Comparison of ENCODE assay signal across 8 mouse cellular contexts in the genomic region with DNA sequence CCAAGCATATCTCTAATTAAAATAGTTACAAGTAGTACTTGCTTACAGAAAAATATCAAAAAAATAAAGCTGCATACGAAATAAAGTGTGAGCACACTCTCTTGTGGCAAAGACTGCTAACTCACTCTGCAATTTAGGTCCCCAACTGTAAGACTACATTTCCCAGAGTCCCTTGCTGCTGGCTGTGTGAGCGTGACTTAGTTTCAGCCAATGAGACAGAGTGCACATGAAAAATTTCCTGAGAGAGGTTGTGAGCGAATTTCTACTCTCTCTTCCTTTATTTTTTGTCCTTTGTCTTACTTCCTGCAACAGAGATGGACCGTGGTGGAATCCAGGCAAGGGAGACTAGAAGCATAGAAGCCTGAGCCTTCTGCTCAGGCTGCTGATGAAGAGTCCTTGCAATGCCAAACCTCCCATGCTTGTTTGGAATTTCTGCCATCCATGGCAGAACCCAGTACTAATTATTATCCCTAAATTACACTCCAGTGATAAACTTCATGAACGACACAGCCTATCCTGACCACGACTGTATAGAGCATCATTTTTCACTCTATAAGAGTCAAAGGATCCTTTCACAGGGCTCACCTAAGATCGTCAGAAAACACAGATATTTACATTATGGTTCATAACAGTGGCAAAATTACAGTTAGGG.
DNase-seq lines count a peak whose midpoint lies in the region; ATAC-seq and TF ChIP-seq lines count a peak whose summit lies in the region.

No protein-coding gene starts in this region.

- no peak overlapping the region for H3K27ac ChIP-seq in liver, adult 2 months (replicated peaks; ENCODE audit: insufficient read depth, low read depth, low read length)
- no peak overlapping the region for H3K27ac ChIP-seq in heart, embryonic 15.5 days

- H3K36me3 ChIP-seq in liver, adult 2 months (ENCODE audit: control insufficient read depth, insufficient read depth, low read length) = no peaks in the 10 kb centered on the region
- no peaks in the 10 kb centered on the region for H3K36me3 ChIP-seq in heart, embryonic 15.5 days

- ATAC-seq in common myeloid progenitor, adult 5-6 weeks (replicated peaks; ENCODE audit: low read depth, poor library complexity, severe bottlenecking) = peak; percentile 100
- ATAC-seq in heart, embryonic 15.5 days (replicated peaks; ENCODE audit: insufficient number of reproducible peaks, insufficient read depth, low FRiP score, low read depth) = no peak

- no peak overlapping the region for H3K9ac ChIP-seq in liver, adult 2 months (ENCODE audit: low read depth, low read length)
- H3K9ac ChIP-seq in heart, embryonic 15.5 days = no peak overlapping the region

- H3K4me3 ChIP-seq in liver, adult 2 months (ENCODE audit: insufficient read depth, low read depth, low read length) = no peak overlapping the region
- peak overlapping the region; percentile 26 for H3K4me3 ChIP-seq in heart, embryonic 15.5 days

- WGBS in liver, adult 2 months = 44% methylated on average over 7 of the region's 7 CpGs
- WGBS in heart, embryonic 15.5 days = 35% methylated on average over 7 of the region's 7 CpGs

- peak overlapping the region; percentile 55 for H3K4me2 ChIP-seq in heart, embryonic 15.5 days

- no peaks in the 10 kb centered on the region for H3K9me3 ChIP-seq in heart, embryonic 15.5 days (replicated peaks)

- DNase-seq in liver, adult 2 months (ENCODE audit: extremely low read depth, low read depth, low spot score) = peak; percentile 50
- no peak for DNase-seq in liver
- DNase-seq in kidney, postnatal 36 days = peak; percentile 42 to 49
- peak; percentile 71 for DNase-seq in lung, postnatal 36 days
- peak; percentile 75 for DNase-seq in telencephalon, adult 2 months (ENCODE audit: low read depth, low spot score)
- no peak for DNase-seq in gastrocnemius, postnatal 4 days (ENCODE audit: low spot score in 2 of 2)

- H3K27me3 ChIP-seq in liver, adult 2 months (ENCODE audit: control insufficient read depth, insufficient read depth, low read length) = no peaks in the 10 kb centered on the region
- no peaks in the 10 kb centered on the region for H3K27me3 ChIP-seq in heart, embryonic 15.5 days

- H3K79me2 ChIP-seq in liver, adult 2 months (ENCODE audit: control insufficient read depth, insufficient read depth, low read length) = no peaks in the 10 kb centered on the region

- no peak for TF ChIP-seq POLR2A in liver, adult 2 months (IDR thresholded peaks at IDR 0.05; ENCODE audit: extremely low read depth, insufficient read depth, low read length)

- H3K4me1 ChIP-seq in liver, adult 2 months (ENCODE audit: control insufficient read depth, insufficient read depth, low read length) = no peaks in the 10 kb centered on the region
- no peaks in the 10 kb centered on the region for H3K4me1 ChIP-seq in heart, embryonic 15.5 days (replicated peaks)

- no peak for TF ChIP-seq CTCF in liver, adult 2 months (IDR thresholded peaks at IDR 0.05; ENCODE audit: low read depth, low read length)

Comparison
In these comparisons a context has a peak if more than half of its experiments do, and no peak if none do; other contexts are left out.
1. DNase-seq: peak in liver, adult 2 months (single experiment), kidney, postnatal 36 days (2 of 2), lung, postnatal 36 days (single experiment) and telencephalon, adult 2 months (single experiment); none in liver (single experiment) and gastrocnemius, postnatal 4 days (0 of 2).